Mouse (Mus musculus) heart, embryonic 14.5 days (tissue): Measurements from ENCODE around the gene Traf7. TPM values are rescaled to one million over a fixed set of nuclear protein-coding genes. Genes with fewer than 3 reads are reported as not detected.

Experiments
- ATAC-seq: fragments of 200-750 bp; cut with Nextera tagmentation; 2 replicates; pipeline ENCODE4 v1.8.0; 2017; ENCODE audit warnings: low read depth, moderate TSS enrichment; ENCODE audit not compliant: insufficient number of reproducible peaks, insufficient read depth, low FRiP score
- H3K27ac ChIP-seq, 2 experiments: fragments of 200-500 bp in 1 of 2; fragments of 300-500 bp in 1 of 2; sonication (generic) in 1 of 2; replicated peaks in 1 of 2; 2 replicates each; pipeline ENCODE4 v1.5.1; 2012 to 2014; ENCODE audit warnings: low read depth in 2 of 2, low read length in 2 of 2, control low read depth in 1 of 2, mild to moderate bottlenecking in 1 of 2, mixed read lengths in 1 of 2; ENCODE audit not compliant: control insufficient read depth in 1 of 2, insufficient read depth in 1 of 2
- H3K27me3 ChIP-seq: fragments of 300-500 bp; sonication (generic); 2 replicates; pipeline ENCODE4 v1.6.1; 2014; ENCODE audit warnings: mild to moderate bottlenecking, low read length, control low read depth; ENCODE audit not compliant: control insufficient read depth, insufficient read depth
- H3K36me3 ChIP-seq: fragments of 300-500 bp; sonication (generic); 2 replicates; pipeline ENCODE4 v1.6.1; 2014; ENCODE audit warnings: mild to moderate bottlenecking, control low read depth, low read length, mixed read lengths; ENCODE audit not compliant: control insufficient read depth, insufficient read depth
- H3K4me1 ChIP-seq, 2 experiments: fragments of 200-500 bp in 1 of 2; fragments of 300-500 bp in 1 of 2; sonication (generic) in 1 of 2; 2 replicates each; pipeline ENCODE4 v1.6.1; 2012 to 2014; ENCODE audit warnings: low read length in 2 of 2, control low read depth in 1 of 2, mixed read lengths in 1 of 2; ENCODE audit not compliant: control insufficient read depth in 2 of 2, insufficient read depth in 2 of 2
- H3K4me2 ChIP-seq: fragments of 300-500 bp; sonication (generic); 2 replicates; pipeline ENCODE4 v1.6.1; 2014; ENCODE audit warnings: mild to moderate bottlenecking, low read length
- H3K4me3 ChIP-seq, 2 experiments: fragments of 200-500 bp in 1 of 2; fragments of 300-500 bp in 1 of 2; sonication (generic) in 1 of 2; 2 replicates each; pipeline ENCODE4 v1.5.1; 2012 to 2014; ENCODE audit warnings: low read length in 2 of 2, mild to moderate bottlenecking in 2 of 2, control low read depth in 1 of 2, low read depth in 1 of 2, moderate library complexity in 1 of 2; ENCODE audit not compliant: control insufficient read depth in 1 of 2, insufficient read depth in 1 of 2
- H3K9ac ChIP-seq: fragments of 300-500 bp; sonication (generic); 2 replicates; pipeline ENCODE4 v1.6.1; 2014; ENCODE audit warnings: mild to moderate bottlenecking, low read length
- H3K9me3 ChIP-seq: fragments of 300-500 bp; sonication (generic); 2 replicates; pipeline ENCODE4 v1.6.1; 2016; ENCODE audit warnings: low read length, control low read depth; ENCODE audit not compliant: control insufficient read depth
- WGBS: fragments of 180-500 bp; shearing (Covaris S2); extraction: QIAGEN DNeasy Blood & Tissue Kit; methylation state at CpG from one replicate; pipeline ENCODE4 v1.1.7; 2014; 5-methylcytosine and 5-hydroxymethylcytosine counted together
- polyA plus RNA-seq: library from polyadenylated mRNA; unstranded; fragments of >200 nt; fragmentation: Nextera tagmentation; extraction: Ambion mirVana; gene quantifications from 2 replicates; pipeline ENCODE4 v1.2.1, GENCODE M21; 2014

The Traf7 gene
- polyA plus RNA-seq, 1 experiment from 2014 or later = 68.8 TPM

DNA sequence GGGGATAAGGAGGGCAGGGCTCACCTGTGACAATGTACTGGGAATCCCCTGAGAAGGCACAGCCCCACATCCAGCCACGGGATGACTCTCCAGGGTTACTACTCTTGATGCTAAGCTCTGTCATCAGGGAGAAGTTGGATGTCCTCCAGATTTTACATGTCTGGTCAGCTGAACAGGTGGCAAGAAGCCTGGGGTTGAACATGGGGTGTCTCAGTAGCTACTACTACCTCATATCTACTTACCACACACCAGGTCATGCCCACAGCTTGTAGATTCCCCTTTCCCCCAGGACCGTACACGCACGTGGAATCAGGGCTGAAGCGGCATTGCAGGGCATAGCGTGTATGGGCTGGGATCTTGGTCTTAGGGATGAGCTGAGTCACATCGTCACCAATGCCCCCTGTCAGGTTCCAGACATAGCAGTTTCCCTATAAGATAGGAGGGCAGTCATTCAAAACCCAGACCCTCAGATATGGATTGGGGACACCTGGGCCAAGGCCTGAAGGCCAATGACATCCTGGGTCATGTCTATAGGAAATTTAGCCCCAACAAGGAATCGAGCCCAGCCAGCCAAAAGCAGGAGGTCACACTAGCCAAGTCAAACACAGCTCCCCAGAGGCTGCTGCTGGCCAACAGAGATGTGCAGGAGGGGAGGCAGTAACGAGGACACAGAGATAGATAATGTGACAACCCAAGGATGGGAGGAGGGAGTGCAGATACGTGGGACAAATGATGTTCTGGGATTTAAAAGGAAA, 51.5 kb downstream of the Traf7 start:
- Histone ChIP-seq H3K4me3 (no peak overlapping the region), H3K9ac (no peak overlapping the region), H3K4me1 (peaks cover 22 to 28% of the 10 kb centered on the region in 2 experiments), H3K27me3 (no peaks in the 10 kb centered on the region), H3K36me3 (peaks cover 56% of the 10 kb centered on the region), H3K27ac (no peak overlapping the region), H3K9me3 (no peaks in the 10 kb centered on the region), H3K4me2 (no peak overlapping the region)
- ATAC-seq = no peak
- 87% methylated on average over 10 of the region's 10 CpGs for WGBS

DNA sequence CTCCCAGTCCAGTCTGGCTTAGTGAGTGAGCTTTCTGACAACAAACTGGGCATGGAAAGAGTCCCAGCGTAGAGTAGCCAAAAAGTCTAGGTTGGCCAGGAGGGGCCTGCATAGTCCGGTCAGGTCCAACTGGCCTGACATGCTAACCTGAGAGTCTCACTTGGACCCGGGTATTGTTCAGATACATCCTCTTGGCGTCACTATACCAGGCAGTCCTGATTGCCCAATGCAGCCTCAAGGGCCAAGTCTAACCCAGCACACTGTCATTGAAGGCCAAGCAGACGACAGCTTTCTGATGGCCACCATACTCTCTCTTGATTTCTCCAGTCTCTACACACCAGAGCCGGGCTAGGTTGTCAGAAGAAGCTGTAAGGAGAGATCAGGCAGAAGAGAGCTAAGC, 52.2 kb downstream of the Traf7 start:
- H3K27ac ChIP-seq = no peak overlapping the region
- peaks cover 22 to 28% of the 10 kb centered on the region in 2 experiments for H3K4me1 ChIP-seq
- no peaks in the 10 kb centered on the region for H3K27me3 ChIP-seq
- ATAC-seq = no peak
- H3K9me3 ChIP-seq = no peaks in the 10 kb centered on the region
- H3K36me3 ChIP-seq = peaks cover 56% of the 10 kb centered on the region
- 85% methylated on average over 6 of the region's 6 CpGs for WGBS
- no peak overlapping the region for H3K9ac ChIP-seq
- no peak overlapping the region for H3K4me3 ChIP-seq
- no peak overlapping the region for H3K4me2 ChIP-seq

DNA sequence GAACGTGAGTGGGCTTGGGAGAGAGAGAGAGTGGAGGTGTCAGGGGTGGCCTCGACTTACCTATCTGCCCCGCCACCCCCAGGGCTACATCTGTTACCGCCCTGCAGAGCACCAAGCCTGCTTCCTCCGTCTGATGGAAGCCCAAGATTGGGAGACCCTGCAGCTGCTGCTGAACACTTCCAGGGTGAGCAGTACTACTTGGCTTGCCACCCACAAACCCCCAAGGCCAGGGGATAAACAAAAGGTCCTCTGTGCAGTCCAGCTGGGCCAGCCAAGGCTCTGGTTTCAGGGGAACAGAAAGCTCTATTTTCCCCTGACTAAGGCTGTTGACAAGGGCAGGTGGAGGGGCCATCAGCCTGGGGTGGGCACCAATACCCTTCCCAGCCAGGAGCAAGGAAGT, 53.2 kb downstream of the Traf7 start:
- no peak for ATAC-seq
- H3K27me3 ChIP-seq = no peaks in the 10 kb centered on the region
- H3K4me3 ChIP-seq = no peak overlapping the region
- H3K4me2 ChIP-seq = no peak overlapping the region
- no peaks in the 10 kb centered on the region for H3K9me3 ChIP-seq
- no peak overlapping the region for H3K27ac ChIP-seq
- H3K4me1 ChIP-seq = peaks cover 22 to 28% of the 10 kb centered on the region in 2 experiments
- peaks cover 56% of the 10 kb centered on the region for H3K36me3 ChIP-seq
- 79% methylated on average over 5 of the region's 5 CpGs for WGBS
- no peak overlapping the region; the same call in 1 of the 2 replicates for H3K9ac ChIP-seq

DNA sequence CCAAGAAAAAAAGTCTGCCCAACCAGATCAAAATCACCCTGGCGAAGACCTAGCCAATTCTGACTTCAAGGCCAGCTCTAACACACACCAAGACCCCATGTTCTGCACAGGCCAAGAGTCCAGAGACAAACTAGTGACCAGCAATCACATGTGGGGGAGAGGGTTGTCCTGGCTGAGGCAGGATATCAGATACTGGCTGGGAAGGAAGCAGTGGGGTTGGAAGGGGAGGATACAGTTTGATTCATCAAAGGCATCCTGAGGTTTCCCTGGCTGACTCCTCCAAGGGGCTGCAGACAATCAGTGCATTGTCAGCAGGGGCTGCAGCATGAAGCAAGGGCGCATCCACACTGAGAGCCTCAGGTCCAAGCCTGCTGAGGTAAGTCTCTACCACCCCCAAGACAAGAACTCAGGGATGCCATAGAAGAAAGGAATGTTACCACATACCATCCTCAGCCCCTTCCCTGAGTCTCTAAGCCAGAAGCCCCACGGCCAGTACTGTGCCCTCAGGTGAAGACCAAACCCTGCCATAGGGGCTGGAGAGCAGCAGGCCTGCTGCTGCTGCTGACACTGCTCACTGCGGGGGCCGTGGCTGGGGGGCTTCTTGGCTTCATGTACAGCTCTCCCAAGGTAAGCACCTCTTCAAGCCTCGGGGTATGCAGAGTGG, 54.0 kb downstream of the Traf7 start, which contains the start of gene Bricd5:
Gene Bricd5 (plus strand): TSS at position 273 of the 664 bp plus-strand sequence.
- peak within 1 kb of the TSS; percentile 95 for H3K9ac ChIP-seq
- 69% methylated on average over 6 of the region's 6 CpGs for WGBS
- H3K4me2 ChIP-seq = peak within 1 kb of the TSS; percentile 98
- H3K27ac ChIP-seq = peak within 1 kb of the TSS in 1 of 2 experiments; percentile 37; a peak in 2 of 4 replicates
- peaks cover 22 to 28% of the 10 kb centered on the region in 2 experiments for H3K4me1 ChIP-seq
- peaks cover 56% of the 10 kb centered on the region for H3K36me3 ChIP-seq
- no peaks in the 10 kb centered on the region for H3K9me3 ChIP-seq
- H3K27me3 ChIP-seq = no peaks in the 10 kb centered on the region
- H3K4me3 ChIP-seq = peak within 1 kb of the TSS in 1 of 2 experiments; percentile 93; a peak in 1 of 4 replicates
- ATAC-seq = no peak

DNA sequence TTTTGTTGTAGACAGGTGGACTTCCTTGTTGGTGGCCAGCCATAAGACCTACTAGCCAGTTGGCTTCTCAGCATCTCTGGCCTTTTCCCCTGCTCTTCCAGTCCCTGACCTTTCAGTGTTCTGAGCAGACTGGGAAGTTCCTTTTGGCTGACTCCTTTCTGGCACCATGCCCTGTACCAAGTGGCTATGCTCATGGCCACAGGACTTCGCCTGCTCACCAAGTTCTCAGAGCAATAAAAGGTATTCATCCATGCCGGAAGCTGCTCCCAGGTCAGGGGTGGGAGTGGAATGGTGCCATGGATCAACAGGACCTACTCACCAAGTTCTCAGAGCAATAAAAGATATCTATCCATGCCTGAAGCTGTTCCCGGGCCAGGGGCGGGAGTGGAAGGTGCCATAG, 55.2 kb downstream of the Traf7 start:
- Histone ChIP-seq H3K9ac (peak overlapping the region; percentile 95), H3K27ac (peak overlapping the region; percentile 8 to 37; a peak in 2 of 4 replicates), H3K4me3 (peak overlapping the region in 1 of 2 experiments; percentile 93; a peak in 2 of 4 replicates), H3K9me3 (no peaks in the 10 kb centered on the region), H3K4me1 (peaks cover 16 to 23% of the 10 kb centered on the region in 2 experiments), H3K36me3 (peaks cover 54% of the 10 kb centered on the region), H3K27me3 (no peaks in the 10 kb centered on the region), H3K4me2 (peak overlapping the region; percentile 98)
- WGBS = 61% methylated on average over 4 of the region's 4 CpGs
- no peak for ATAC-seq

DNA sequence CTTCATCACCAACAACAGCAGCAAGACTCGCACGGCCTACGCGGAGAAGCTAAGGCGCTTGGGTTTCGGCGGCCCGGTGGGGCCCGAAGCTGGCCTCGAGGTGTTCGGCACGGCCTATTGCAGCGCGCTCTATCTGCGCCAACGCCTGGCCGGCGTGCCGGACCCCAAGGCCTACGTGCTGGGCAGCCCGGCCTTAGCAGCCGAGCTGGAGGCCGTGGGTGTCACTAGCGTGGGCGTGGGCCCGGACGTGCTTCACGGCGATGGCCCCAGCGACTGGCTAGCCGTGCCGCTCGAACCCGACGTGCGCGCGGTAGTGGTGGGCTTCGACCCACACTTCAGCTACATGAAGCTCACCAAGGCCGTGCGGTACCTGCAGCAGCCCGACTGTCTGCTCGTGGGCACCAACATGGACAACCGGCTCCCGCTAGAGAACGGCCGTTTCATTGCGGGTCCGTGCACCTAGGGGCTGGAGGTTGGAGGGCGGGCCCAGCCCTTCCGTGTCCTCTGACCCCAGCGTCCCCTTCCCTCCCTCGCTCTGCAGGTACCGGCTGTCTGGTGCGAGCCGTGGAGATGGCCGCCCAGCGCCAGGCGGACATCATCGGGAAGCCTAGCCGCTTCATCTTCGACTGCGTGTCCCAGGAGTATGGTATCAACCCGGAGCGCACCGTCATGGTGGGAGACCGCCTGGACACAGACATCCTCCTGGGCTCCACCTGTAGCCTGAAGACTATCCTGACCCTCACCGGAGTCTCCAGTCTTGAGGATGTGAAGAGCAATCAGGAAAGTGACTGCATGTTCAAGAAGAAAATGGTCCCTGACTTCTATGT, 56.8 kb downstream of the Traf7 start:
- under 1% methylated on average over 68 of the region's 68 CpGs for WGBS
- peak overlapping the region; percentile 70 to 93 for H3K4me3 ChIP-seq
- H3K9me3 ChIP-seq = no peaks in the 10 kb centered on the region
- H3K27me3 ChIP-seq = no peaks in the 10 kb centered on the region
- peak overlapping the region; percentile 95 for H3K9ac ChIP-seq
- H3K4me1 ChIP-seq = peaks cover 16 to 23% of the 10 kb centered on the region in 2 experiments
- H3K36me3 ChIP-seq = peaks cover 38% of the 10 kb centered on the region
- H3K27ac ChIP-seq = peak overlapping the region; percentile 59 to 83
- H3K4me2 ChIP-seq = peak overlapping the region; percentile 98
- peak; percentile 29 for ATAC-seq

DNA sequence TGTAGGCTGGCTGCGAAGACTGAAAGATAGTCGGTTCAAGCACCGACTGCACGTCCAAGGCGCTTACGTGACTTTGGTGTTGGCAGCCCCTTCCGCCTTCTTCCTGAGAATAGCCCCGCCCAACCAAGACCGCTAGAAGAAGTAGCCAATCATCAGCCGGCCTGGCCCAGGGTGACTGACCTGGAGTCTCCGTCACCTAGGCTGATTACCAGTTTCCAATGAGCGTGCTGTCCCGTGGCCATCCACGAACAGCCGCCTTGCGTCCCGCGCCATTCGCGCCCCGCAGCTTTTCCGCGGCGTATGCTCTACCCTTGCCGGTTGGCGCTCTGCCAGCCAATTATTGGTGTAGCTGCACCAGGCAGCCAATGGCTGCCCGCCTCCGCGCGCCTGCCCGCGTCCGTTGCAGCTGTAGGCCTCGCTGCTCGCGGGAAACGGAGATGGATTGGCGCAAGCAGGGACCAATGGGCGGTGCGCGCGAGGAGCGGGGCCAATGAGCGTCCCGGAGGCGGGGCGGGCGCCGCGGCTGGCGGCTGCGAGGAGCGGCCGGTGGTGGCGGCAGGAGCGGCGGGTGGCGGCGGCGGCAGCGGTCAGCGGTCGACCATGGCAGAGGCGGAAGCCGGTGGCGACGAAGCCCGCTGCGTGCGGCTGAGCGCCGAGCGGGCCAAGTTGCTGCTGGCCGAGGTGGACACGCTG, 57.7 kb downstream of the Traf7 start, which contains the start of the genes E4f1 and Pgp:
Gene E4f1 (minus strand): TSS at position 404 of the 693 bp plus-strand sequence.
Gene Pgp (plus strand): TSS at position 483 of the 693 bp plus-strand sequence.
- Histone ChIP-seq H3K9me3 (no peaks in the 10 kb centered on the region), H3K9ac (peak within 1 kb of the TSS; percentile 95), H3K27me3 (no peaks in the 10 kb centered on the region), H3K27ac (peak within 1 kb of the TSS; percentile 83 to 90), H3K4me3 (peak within 1 kb of the TSS; percentile 70 to 93), H3K4me2 (peak within 1 kb of the TSS; percentile 98), H3K36me3 (peaks cover 29% of the 10 kb centered on the region), H3K4me1 (peaks cover 16 to 23% of the 10 kb centered on the region in 2 experiments)
- peak; percentile 97 for ATAC-seq
- under 1% methylated on average over 69 of the region's 75 CpGs for WGBS
